Mouse (Mus musculus) ES-E14 (cell line): Measurements from ENCODE around the gene Mypn. TPM values are rescaled to one million over a fixed set of nuclear protein-coding genes. Genes with fewer than 3 reads are reported as not detected.

ENCODE experiments used
- DNase-seq: peaks from one replicate; pipeline ENCODE4 v3.0.0-alpha.2; 2013; ENCODE audit warnings: low read depth, low spot score
- H3K27ac ChIP-seq: 2 replicates; pipeline ENCODE4 v1.5.1; 2012; ENCODE audit warnings: low read depth, mild to moderate bottlenecking, low read length, moderate library complexity, mixed read lengths; ENCODE audit not compliant: poor library complexity, insufficient read depth, severe bottlenecking
- H3K36me3 ChIP-seq: 2 replicates; pipeline ENCODE4 v1.6.1; 2012; ENCODE audit warnings: mild to moderate bottlenecking, low read length, moderate library complexity, mixed read lengths; ENCODE audit not compliant: control insufficient read depth, poor library complexity, insufficient read depth, severe bottlenecking
- H3K4me1 ChIP-seq, 2 experiments: fragments of 150-350 bp in 1 of 2; sonication (generic) in 1 of 2; 2 replicates each; pipeline ENCODE4 v1.6.1; 2012; ENCODE audit warnings: low read length in 2 of 2, mild to moderate bottlenecking in 1 of 2, mixed read lengths in 1 of 2; ENCODE audit not compliant: control insufficient read depth in 2 of 2, insufficient read depth in 2 of 2, poor library complexity in 1 of 2
- H3K4me3 ChIP-seq, 2 experiments: fragments of 150-350 bp in 1 of 2; sonication (generic) in 1 of 2; 2 replicates each; pipeline ENCODE4 v1.5.1; 2012; ENCODE audit warnings: low read length in 2 of 2, low read depth in 1 of 2, mild to moderate bottlenecking in 1 of 2, mixed read lengths in 1 of 2; ENCODE audit not compliant: insufficient read depth in 1 of 2, poor library complexity in 1 of 2, severe bottlenecking in 1 of 2
- H3K9ac ChIP-seq: 2 replicates; pipeline ENCODE4 v1.6.1; 2012; ENCODE audit warnings: low read depth, mild to moderate bottlenecking, low read length, mixed read lengths; ENCODE audit not compliant: poor library complexity, insufficient read depth, severe bottlenecking
- H3K9me3 ChIP-seq: fragments of 150-350 bp; sonication (generic); 2 replicates; pipeline ENCODE4 v1.6.1; 2012; ENCODE audit warnings: low read depth, mild to moderate bottlenecking, low read length; ENCODE audit not compliant: control insufficient read depth, insufficient read depth
- CHD2 ChIP-seq: IDR thresholded peaks from 2 replicates; pipeline ENCODE4 v1.6.1; 2014; ENCODE audit warnings: mild to moderate bottlenecking, low read depth, low read length, inconsistent platforms
- HCFC1 ChIP-seq: IDR thresholded peaks from 2 replicates; pipeline ENCODE4 v1.6.1; 2012; ENCODE audit warnings: low read length, inconsistent platforms, borderline replicate concordance; ENCODE audit not compliant: insufficient read depth
- MAFK ChIP-seq: IDR thresholded peaks from 2 replicates; pipeline ENCODE4 v1.6.1; 2014; ENCODE audit warnings: mild to moderate bottlenecking, low read depth, low read length, inconsistent platforms; ENCODE audit not compliant: insufficient read depth
- ZC3H11A ChIP-seq: IDR thresholded peaks from 2 replicates; pipeline ENCODE4 v1.6.1; 2012; ENCODE audit warnings: low read depth, mild to moderate bottlenecking, inconsistent platforms, low read length, borderline replicate concordance
- ZNF384 ChIP-seq: IDR thresholded peaks from 2 replicates; pipeline ENCODE4 v1.6.1; 2012; ENCODE audit warnings: low read depth, low read length, inconsistent platforms
- in situ Hi-C, 2 experiments: fragments of 600-800 bp; cut with MboI; formaldehyde crosslinking; loops; one replicate each; pipeline ENCODE4 v1.15.1; 2025; ENCODE audit warnings: low sequenced_read_pairs in 2 of 2, inconsistent platforms in 1 of 2; ENCODE audit not compliant: unreplicated experiment in 2 of 2
- total RNA-seq: library from RNA; depleted of rRNA; stranded (reverse); fragments of 300-350 nt; gene quantifications from 2 replicates; pipeline ENCODE4 v1.2.3, GENCODE M21; 2012; rRNA removed

Mypn gene
- total RNA-seq, 1 experiment, result 1.1 TPM

GRCm38 (mm10) chr10:63086304-63086703, 117.4 kb downstream of the Mypn start:
- no peaks in the 10 kb centered on the region for H3K9me3 ChIP-seq
- H3K9ac ChIP-seq, result no peak overlapping the region
- in situ Hi-C loops, result no loop called here
- peaks cover 4 to 6% of the 10 kb centered on the region in 2 experiments; a peak in 3 of 4 replicates for H3K4me1 ChIP-seq
- no peak overlapping the region for H3K27ac ChIP-seq
- no peaks in the 10 kb centered on the region for H3K36me3 ChIP-seq
- no peak overlapping the region for H3K4me3 ChIP-seq
- DNase-seq, result no peak
- no peak for TF ChIP-seq ZC3H11A
- no peak for TF ChIP-seq CHD2
- no peak for TF ChIP-seq ZNF384
- no peak for TF ChIP-seq MAFK
- TF ChIP-seq HCFC1, result no peak

- TF ChIP-seq HCFC1, result no peak
- peak; percentile 81 for TF ChIP-seq ZC3H11A
- Histone ChIP-seq H3K4me1 (no peaks in the 10 kb centered on the region), H3K9ac (no peak overlapping the region), H3K27ac (no peak overlapping the region), H3K4me3 (no peak overlapping the region), H3K9me3 (no peaks in the 10 kb centered on the region), H3K36me3 (no peaks in the 10 kb centered on the region)
- peak; percentile 59 for DNase-seq
- in situ Hi-C loops, result no loop called here
Observed at GRCm38 (mm10) chr10:63065988-63066387, 137.8 kb downstream of the Mypn start.

Other genes starting within 250 kb of the Mypn start
- gene Rufy2, start 223.7 kb downstream of the Mypn start, total RNA-seq, result 15.8 and 17.1 TPM in 2 replicates
- 23.8 and 25.7 TPM in 2 replicates for gene Hnrnph3, start 179.7 kb downstream of the Mypn start, total RNA-seq
- 0.58 and 2.1 TPM in 2 replicates for gene Pbld2, start 179.6 kb downstream of the Mypn start, total RNA-seq
- gene Pbld1, start 143.8 kb downstream of the Mypn start, total RNA-seq, result 3.6 and 4.1 TPM in 2 replicates
- 0.16 TPM in 1 of 2 replicates, not detected in the other for gene Atoh7, start 104.3 kb downstream of the Mypn start, total RNA-seq
- gene Herc4, start 39.9 kb upstream of the Mypn start, total RNA-seq, result 87.9 and 88.3 TPM in 2 replicates
- 27.1 and 34.5 TPM in 2 replicates for gene Sirt1, start 177.8 kb upstream of the Mypn start, total RNA-seq
- gene Dnajc12, start 178.5 kb upstream of the Mypn start, total RNA-seq, result 4.7 and 8.4 TPM in 2 replicates
- gene Gm7075, start 217.8 kb upstream of the Mypn start, total RNA-seq, result 1.7 and 2.2 TPM in 2 replicates
- gene Ctnna3, start 226.1 kb upstream of the Mypn start, total RNA-seq, result not detected in 2 replicates